Mouse (Mus musculus) cerebellum, adult 11-12 months (tissue): ENCODE measurements around the gene Frmpd2.

ENCODE experiments used
- DNase-seq: peaks from one replicate; pipeline ENCODE4 v3.0.0; 2022

Frmpd2 gene

GRCm38 (mm10) chr14:33513877-33514276 is 42.4 kb downstream of the Frmpd2 start:
- DNase-seq = no peak

DNA sequence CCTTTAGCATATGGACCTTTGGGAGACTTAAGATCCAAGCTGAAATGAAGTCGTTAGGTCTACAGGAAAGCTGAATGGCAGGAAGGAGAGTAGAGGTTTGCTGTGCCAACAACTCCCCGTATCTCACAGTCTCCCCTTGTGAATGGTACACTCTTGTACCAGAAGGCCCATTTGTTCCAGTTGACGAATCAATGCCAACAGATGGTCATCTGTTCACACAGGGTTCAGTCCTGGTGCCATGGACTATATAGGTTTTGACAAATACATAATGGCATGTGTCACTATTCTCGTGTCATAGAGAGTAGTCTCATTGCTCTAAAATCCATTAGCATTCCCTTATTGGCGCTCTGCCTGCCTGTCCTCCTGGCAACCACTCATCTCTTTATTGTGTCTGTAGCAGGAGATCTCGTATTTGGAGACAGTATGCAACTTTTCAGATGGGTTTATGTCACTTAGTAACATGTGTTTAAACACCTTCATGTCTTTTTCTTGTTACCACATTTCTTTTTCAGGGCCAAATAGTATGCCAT is 43.3 kb downstream of the Frmpd2 start:
- no peak for DNase-seq

- DNase-seq = peak; percentile 28
Observed at GRCm38 (mm10) chr14:33521538-33521937, 50.0 kb downstream of the Frmpd2 start.

DNA sequence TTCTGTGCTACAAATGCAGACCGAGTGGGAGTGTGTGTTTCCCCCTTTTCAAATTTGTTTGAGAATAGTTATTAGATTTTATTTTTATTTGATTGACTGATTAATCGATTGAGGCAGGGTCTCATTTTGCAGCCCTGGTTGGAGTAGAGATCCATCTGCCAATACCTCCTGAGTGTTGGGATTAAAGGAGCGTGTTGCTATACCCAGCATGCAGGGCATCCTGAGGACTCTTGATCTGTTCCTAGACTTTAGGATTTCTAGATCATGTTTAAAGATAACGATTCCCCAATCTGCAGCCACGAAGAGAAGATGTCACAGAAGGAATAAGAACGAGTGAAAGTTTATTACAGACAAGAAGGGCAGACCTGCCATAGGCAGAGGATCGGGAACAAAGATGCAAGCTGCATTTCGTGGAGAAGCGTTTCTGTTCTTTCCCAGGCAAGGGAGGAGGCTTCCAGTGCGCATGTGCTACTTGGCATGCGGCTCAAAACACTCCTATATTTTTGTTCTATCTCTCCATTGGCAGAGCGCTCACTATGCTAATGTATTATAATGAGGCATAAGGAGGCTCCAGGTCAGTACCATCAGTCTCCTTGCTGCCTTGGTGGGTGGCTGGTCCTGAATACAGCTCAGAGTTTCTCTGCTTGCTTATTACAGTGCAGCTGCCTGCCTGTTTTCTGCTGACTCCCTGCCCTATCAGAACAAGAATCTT is 53.9 kb downstream of the Frmpd2 start:
- DNase-seq = no peak

GRCm38 (mm10) chr14:33526621-33527020 is 55.1 kb downstream of the Frmpd2 start:
- DNase-seq = no peak

DNA sequence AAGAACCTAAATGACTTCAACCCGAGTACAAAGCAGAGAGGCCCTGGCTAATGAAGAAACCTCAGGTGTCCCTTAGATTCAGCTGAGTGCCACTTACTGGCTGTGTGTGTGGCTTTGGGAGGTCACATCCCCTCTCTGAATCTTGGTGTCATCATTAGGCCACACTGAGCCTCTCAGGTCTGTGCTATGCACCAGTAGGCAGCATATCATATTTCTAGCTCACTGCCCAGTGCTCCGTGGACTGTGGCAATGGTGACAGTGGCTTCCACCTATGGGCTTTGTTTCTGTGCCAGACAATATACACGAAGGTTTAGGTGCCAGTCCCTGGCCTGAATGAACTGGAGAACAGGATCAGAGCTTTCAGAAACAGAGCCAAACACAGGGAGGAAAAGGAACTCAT is 56.4 kb downstream of the Frmpd2 start:
- DNase-seq = no peak

- DNase-seq = no peak
Observed at GRCm38 (mm10) chr14:33531331-33531912, 59.9 kb downstream of the Frmpd2 start.

DNA sequence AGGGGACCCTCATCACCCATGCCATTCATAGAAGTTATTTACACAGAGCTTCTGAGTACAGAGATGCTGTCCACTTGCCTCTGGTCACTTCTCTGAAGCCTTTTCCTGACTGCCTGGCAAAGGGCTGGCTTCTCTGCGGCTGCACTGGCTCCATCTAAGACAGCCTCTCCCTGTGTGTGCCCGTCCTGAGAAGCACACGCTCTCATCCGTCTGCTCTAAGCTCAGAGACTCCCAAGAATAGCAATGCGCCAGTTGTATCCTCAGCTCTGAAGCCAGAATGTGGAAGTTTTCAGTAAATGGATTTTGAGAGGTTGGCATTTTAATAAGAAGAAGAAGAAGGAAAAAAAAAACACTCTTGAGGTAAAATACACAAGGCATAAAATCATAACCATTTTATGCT is 61.3 kb downstream of the Frmpd2 start:
- DNase-seq = no peak

DNA sequence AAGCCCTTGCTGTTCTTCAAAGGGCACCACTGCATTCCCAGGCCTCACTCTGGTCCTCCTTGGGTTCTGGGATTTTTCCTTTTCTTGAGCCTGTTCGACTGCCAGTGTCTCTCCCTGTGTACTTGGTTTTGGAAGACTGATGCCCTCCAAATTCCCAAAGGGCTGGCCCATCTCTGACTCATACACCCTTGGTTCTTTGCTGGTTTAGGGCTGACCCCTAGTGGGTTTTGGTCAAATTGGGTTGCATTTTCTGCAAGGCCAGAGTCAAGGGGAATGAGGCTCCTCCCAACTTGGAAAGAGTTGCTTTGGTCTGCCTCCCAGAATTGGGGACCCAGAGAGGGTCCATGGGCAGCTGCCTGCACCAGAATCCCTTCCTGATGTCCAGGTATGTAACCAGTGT is 62.0 kb downstream of the Frmpd2 start:
- no peak for DNase-seq

GRCm38 (mm10) chr14:33535317-33535716 is 63.8 kb downstream of the Frmpd2 start:
- no peak for DNase-seq

- DNase-seq = no peak
Observed at GRCm38 (mm10) chr14:33539559-33540167, 68.2 kb downstream of the Frmpd2 start.

GRCm38 (mm10) chr14:33545565-33546143 is 74.2 kb downstream of the Frmpd2 start:
- DNase-seq = no peak

- no peak for DNase-seq
Observed at GRCm38 (mm10) chr14:33548650-33549049, 77.2 kb downstream of the Frmpd2 start.

GRCm38 (mm10) chr14:33549856-33550255 is 78.4 kb downstream of the Frmpd2 start:
- peak; percentile 76 for DNase-seq

DNA sequence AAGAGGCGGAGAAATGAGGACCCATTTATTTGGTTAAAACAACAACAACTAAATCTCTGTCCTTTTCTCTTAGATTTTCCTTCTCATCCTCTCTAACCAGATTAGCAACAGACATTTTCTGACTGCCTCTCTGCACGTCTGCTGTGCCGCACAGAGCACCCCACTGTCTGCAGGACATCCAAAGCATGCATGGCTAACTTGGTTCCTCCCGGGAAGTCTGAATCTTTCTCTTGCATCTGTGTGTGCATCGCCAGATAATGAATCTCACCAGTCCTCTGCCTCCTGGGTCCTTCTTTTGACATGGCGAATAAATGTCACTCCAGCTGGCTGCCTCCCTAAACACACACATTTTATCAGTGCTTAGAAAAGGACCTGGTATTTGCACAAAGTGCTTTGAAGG is 99.2 kb downstream of the Frmpd2 start:
- no peak for DNase-seq

- no peak for DNase-seq
Observed at GRCm38 (mm10) chr14:33573643-33574042, 102.1 kb downstream of the Frmpd2 start.

DNA sequence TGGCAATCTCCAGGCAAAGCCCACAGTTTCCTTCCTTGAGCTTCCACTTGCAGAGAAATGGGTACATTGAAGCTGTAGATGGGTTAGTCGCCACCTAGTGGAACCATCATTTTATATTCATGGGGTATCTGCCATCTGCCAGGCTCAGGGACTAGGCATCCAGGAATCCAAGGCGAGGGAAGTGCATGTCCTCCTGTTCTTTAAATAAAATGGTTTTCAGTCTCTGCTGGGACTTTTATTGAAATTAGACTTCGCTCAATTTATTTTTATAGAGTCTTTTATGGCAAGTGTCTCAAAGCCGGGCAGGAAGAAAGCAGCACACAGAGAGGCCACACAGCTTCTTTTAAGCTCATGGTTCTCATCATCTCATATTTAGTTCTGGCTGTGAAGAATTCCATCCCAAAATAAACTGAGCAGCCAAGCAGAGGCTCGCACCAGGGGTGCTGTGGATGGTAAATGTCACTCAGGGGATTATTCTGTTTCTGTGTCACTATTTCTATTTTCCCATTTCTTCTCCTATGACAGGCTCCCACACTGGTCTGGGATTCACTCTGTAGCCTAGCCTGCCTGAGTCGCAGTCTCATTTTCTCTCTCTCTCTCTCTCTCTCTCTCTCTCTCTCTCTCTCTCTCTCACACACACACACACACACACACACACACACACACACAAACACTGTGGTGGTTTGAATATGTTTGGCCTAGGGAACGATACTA is 108.4 kb downstream of the Frmpd2 start:
- no peak for DNase-seq

DNA sequence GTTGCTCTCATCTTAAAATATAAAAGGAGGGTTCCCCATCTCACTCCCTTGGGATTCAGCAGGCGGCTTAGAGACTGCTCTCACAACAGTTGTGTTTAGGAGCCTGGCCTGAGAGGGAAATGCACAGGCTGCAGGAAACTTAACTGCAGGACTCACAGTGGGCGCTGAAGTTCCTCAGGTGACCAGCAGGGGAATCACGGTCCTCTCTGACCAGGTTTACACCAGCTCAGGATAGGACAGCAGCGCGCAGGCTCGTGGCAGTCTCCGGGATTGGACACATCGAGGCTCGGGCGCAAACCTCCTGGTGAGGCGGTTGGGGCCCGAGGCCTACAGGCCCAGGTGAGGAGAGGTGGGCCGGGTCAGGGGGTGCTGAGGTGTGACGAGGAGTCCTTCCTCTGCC is 117.5 kb downstream of the Frmpd2 start, which contains the start of gene Ptpn20:
Gene Ptpn20, plus strand, starts transcription at position 257 of the 400 bp plus-strand sequence.
- DNase-seq = no peak

DNA sequence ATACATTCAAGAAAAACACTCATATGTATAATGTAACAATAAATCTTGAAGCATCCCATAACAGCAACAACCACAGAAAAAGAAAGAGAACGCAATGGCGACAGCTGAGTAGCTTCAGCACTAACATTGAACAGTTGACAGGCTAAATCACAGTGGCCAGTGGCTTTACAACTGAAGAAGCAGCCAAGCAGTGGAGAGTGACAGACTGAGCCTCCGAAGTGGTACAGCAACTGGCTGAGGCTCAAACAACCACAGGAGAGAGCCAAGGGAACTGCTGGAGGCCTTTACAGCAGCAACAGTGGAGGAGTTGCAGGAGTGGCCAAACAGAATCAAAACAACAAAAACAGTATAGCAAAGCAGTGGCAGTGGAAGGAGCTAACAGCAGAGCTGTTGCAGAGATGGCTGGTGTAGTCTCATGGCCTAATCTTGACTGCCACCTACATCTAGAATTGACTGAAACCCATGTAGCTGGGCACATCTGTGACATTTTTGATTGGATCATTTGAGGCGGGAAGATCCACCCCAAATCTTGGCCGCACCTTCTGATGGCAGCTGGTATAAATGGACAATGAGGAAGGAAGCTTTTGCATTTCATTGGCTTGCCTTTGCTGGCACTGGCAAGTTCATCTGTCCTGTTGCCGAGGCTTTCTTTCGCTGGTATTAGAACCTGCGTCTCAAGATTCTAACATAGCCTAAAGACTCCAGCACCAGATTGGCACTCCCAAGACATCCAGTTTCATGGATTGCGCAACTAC is 127.1 kb downstream of the Frmpd2 start:
- no peak for DNase-seq

DNA sequence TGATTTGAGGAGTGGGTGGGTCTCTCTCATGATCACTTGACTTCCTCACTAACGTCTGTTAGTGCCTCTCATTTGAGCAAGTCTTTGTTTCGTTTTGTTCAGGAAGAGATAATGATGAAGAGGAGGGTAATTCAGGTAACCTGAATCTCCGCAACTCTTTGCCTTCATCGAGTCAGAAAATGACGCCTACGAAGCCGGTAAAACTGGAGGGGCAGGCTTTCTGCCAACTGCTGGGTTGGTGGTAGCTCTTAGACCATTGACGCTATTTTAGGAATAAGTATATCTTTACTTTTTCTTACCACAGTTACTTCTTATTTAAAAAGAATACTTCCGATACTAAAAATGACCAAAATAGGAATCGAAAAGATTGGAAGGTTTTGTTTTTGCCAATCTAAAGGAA is 135.9 kb downstream of the Frmpd2 start:
- DNase-seq = no peak
